Mouse (Mus musculus) testis, adult 2 months (tissue): ENCODE results near the gene Rpain.

Experiments
- CTCF ChIP-seq: fragments of 200-500 bp; IDR thresholded peaks from 2 replicates; pipeline ENCODE4 v1.5.1; 2012; ENCODE audit warnings: low read depth, mild to moderate bottlenecking, inconsistent platforms, low read length, moderate library complexity; ENCODE audit not compliant: control insufficient read depth, insufficient read depth, insufficient replicate concordance
- POLR2A ChIP-seq: fragments of 200-500 bp; IDR thresholded peaks from 2 replicates; pipeline ENCODE4 v1.6.1; 2012; ENCODE audit warnings: low read depth, mild to moderate bottlenecking, inconsistent platforms, low read length, moderate library complexity; ENCODE audit not compliant: control insufficient read depth

DNA sequence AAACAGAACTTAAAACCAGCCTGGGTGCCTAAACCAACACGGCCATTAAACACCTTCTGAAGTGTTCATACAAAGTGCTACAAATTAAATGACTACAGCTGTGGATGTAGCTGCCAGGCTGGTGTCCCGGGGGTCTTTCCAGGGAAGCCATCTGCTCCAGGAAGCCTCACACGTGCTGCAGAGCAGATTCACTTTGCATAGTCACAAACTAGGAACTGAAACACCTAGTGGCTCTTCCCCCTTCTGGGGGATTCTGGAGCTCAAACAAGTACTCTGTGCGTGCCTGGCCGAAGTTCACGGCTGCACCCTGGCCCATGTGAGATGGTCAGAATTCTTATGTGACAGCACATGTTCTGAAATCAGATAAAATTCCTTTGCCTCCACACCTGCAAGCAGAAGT lies 10.2 kb downstream of the Rpain start:
- TF ChIP-seq POLR2A (no peak), CTCF (no peak)
